Mouse (Mus musculus) bone marrow, adult 2 months (tissue): ENCODE data around the gene Sntb2. TPM values are rescaled to one million over a fixed set of nuclear protein-coding genes. Genes with fewer than 3 reads are reported as not detected.
"Not testable (repeated sequence)": the region's sequence is repeated elsewhere in the genome, so short reads cannot be mapped to it uniquely, and the experiment has no call there.

ENCODE experiments used
- H3K27ac ChIP-seq: fragments of 200-500 bp; 2 replicates; pipeline ENCODE4 v1.5.1; 2012; ENCODE audit warnings: low read depth, mild to moderate bottlenecking, control low read depth, inconsistent platforms, low read length; ENCODE audit not compliant: control insufficient read depth, poor library complexity, insufficient read depth
- H3K4me1 ChIP-seq: fragments of 200-500 bp; 2 replicates; pipeline ENCODE4 v1.6.1; 2011; ENCODE audit warnings: low read length; ENCODE audit not compliant: control insufficient read depth, insufficient read depth
- H3K4me3 ChIP-seq: fragments of 200-500 bp; replicated peaks from 2 replicates; pipeline ENCODE3; 2011; ENCODE audit warnings: mild to moderate bottlenecking, low read depth, low read length, control low read depth; ENCODE audit not compliant: control insufficient read depth
- CTCF ChIP-seq: fragments of 200-500 bp; IDR thresholded peaks from 2 replicates; pipeline ENCODE4 v1.5.1; 2011; ENCODE audit warnings: low read length, control low read depth; ENCODE audit not compliant: control insufficient read depth, insufficient read depth
- POLR2A ChIP-seq: fragments of 200-500 bp; IDR thresholded peaks from 2 replicates; pipeline ENCODE4 v1.6.1; 2011; ENCODE audit warnings: low read depth, mild to moderate bottlenecking, control low read depth, low read length, borderline replicate concordance; ENCODE audit not compliant: control insufficient read depth
- WGBS: fragments of 180-500 bp; shearing (Covaris S2); methylation state at CpG from one replicate; pipeline ENCODE4 v1.1.7; 2018; 5-methylcytosine and 5-hydroxymethylcytosine counted together
- polyA plus RNA-seq: library from polyadenylated mRNA; stranded (reverse); fragments of >200 nt; gene quantifications from 2 replicates; pipeline ENCODE4 v1.2.4, GENCODE M21; 2011; ENCODE audit warnings: low replicate concordance; ENCODE audit not compliant: missing spikeins, insufficient read depth, insufficient read length

The Sntb2 gene
- polyA plus RNA-seq, 1 experiment = 5.2 TPM

GRCm38 (mm10) chr8:106927247-106927646, 8.3 kb upstream of the Sntb2 start:
- Histone ChIP-seq H3K27ac (no peak overlapping the region), H3K4me1 (no peaks in the 10 kb centered on the region), H3K4me3 (no peak overlapping the region)
- peak; percentile 63 for TF ChIP-seq CTCF
- TF ChIP-seq POLR2A = no peak
- 54% methylated on average over 4 of the region's 4 CpGs for WGBS

DNA sequence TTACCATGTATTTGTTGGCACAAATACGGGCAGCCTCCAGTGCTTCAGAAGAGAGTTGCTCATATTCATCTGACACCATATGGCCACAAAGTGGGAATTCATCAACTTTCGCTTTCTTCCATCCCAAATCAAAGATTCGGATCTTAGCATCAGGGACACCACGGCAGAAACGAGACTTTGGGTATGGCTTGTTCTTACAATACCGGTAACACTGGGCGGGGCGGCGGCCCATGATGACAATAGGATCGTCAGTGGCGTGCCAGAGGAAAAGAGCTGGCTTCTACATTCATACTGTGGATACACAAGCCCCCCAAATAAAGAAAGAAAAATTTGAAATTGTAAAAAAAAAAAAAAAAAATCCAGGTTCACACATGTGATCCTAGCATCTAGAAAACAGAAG, 7.4 kb upstream of the Sntb2 start:
- WGBS = 87% methylated on average over 11 of the region's 11 CpGs
- not testable (repeated sequence) for H3K27ac ChIP-seq, H3K4me1 ChIP-seq, H3K4me3 ChIP-seq

DNA sequence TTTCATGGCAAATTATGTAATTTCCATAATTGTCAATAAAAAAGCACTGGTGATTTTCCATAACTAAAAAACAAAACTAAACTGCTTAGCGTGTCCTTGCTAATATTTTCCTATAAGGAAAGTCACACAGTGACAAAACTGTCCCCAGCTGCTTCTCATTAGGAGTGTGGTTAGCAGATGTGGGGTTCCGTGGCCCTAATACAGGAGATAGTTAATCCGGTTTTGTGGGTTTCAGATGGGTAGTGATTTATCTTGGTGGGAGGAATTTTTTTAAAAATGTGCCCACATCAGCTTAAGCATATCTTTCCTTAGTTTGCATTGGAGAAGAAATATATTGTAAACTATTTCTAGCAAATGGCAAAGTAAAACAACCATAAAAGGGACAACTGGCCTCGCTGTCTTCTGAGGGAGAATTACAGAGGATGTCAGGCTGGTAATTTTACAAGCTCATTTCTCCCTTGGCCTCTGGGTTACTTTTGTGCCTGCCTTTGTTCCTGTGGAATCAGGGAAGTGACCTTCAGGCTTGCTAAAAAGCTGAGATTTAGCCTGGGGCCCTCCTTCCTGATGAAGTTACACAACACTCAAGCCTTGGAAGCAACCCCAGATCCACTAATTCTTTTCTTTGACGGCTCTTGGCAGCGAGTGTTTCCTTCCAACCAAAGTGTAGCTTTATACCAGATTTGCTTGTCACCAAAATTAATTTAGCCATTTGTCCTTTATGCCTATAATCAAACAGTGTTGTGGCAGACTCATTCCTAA, 6.2 kb upstream of the Sntb2 start:
- WGBS = 44% methylated on average over 6 of the region's 6 CpGs
- Histone ChIP-seq H3K4me1 (peaks cover 1% of the 10 kb centered on the region), H3K4me3 (no peak overlapping the region), H3K27ac (no peak overlapping the region)
- no peak for TF ChIP-seq POLR2A
- no peak for TF ChIP-seq CTCF

DNA sequence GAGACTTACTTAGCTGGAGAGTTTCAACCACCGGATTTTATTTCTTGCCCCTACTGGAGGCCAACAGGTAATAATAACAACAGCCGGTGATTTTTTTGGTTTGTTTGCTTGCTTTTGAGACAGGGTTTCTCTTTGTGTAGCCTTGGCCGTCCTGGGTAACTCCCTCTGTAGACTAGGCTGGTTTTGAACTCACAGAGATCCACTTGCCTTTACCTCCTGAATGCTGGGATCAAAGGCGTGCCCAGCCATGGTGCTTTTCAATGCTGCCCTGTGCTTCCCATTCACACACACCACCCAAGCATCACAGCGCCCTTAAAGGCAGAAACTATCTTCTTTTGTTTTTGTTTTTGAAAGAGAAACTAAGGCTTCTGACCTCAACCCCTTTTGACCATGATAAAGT, 5.6 kb upstream of the Sntb2 start:
- peaks cover 1% of the 10 kb centered on the region for H3K4me1 ChIP-seq
- TF ChIP-seq CTCF = no peak
- TF ChIP-seq POLR2A = no peak
- WGBS = 82% methylated on average over 5 of the region's 5 CpGs
- no peak overlapping the region for H3K4me3 ChIP-seq
- no peak overlapping the region for H3K27ac ChIP-seq

GRCm38 (mm10) chr8:106932376-106933065, 3.0 kb upstream of the Sntb2 start:
- no peak for TF ChIP-seq POLR2A
- TF ChIP-seq CTCF = no peak
- Histone ChIP-seq H3K4me3 (no peak overlapping the region), H3K4me1 (peaks cover 1% of the 10 kb centered on the region), H3K27ac (no peak overlapping the region)
- 8% methylated on average over 22 of the region's 22 CpGs for WGBS

DNA sequence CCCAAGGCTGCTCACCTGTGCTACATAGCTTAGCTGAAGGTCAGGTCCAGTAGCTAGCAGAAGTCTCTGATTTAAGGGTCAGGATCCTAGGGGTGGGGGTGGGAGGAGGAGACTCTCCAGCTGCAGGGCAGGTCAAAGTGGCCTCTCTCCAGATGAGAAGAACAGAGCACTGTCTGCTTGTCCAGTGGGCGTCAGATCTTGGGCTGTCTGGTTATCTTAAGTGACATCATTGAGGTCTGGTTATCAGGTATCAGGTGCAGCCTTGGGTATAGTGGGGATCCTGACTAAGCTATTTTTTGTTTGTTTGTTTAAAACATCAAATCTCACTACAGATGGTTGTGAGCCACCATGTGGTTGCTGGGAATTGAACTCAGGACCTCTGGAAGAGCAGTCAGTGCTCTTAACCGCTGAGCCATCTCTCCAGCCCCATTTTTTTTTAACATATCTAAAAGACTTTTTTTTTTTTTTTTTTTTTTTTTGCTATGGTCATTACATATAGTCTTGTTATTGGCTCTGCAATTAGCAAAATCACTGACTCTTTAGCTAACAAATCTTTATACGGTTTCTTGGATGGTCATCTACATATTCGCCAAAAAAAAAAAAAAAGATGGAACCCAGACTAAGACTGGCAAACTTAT, 1.9 kb upstream of the Sntb2 start:
- no peak overlapping the region for H3K27ac ChIP-seq
- peaks cover 3% of the 10 kb centered on the region for H3K4me1 ChIP-seq
- TF ChIP-seq POLR2A (no peak), CTCF (no peak)
- WGBS = 73% methylated on average over 4 of the region's 4 CpGs
- H3K4me3 ChIP-seq = no peak overlapping the region

GRCm38 (mm10) chr8:106934226-106934977, 1.1 kb upstream of the Sntb2 start:
- 80% methylated on average over 16 of the region's 16 CpGs for WGBS
- Histone ChIP-seq H3K4me3 (no peak overlapping the region), H3K4me1 (peaks cover 3% of the 10 kb centered on the region), H3K27ac (no peak overlapping the region)
- no peak for TF ChIP-seq POLR2A
- TF ChIP-seq CTCF = no peak
